Mouse (Mus musculus) bone marrow, adult 2 months (tissue): Measurements from ENCODE around the gene Snx20.

Source experiments
- CTCF ChIP-seq: fragments of 200-500 bp; IDR thresholded peaks from 2 replicates; pipeline ENCODE4 v1.5.1; 2011; ENCODE audit warnings: low read length, control low read depth; ENCODE audit not compliant: control insufficient read depth, insufficient read depth
- POLR2A ChIP-seq: fragments of 200-500 bp; IDR thresholded peaks from 2 replicates; pipeline ENCODE4 v1.6.1; 2011; ENCODE audit warnings: low read depth, mild to moderate bottlenecking, control low read depth, low read length, borderline replicate concordance; ENCODE audit not compliant: control insufficient read depth

DNA sequence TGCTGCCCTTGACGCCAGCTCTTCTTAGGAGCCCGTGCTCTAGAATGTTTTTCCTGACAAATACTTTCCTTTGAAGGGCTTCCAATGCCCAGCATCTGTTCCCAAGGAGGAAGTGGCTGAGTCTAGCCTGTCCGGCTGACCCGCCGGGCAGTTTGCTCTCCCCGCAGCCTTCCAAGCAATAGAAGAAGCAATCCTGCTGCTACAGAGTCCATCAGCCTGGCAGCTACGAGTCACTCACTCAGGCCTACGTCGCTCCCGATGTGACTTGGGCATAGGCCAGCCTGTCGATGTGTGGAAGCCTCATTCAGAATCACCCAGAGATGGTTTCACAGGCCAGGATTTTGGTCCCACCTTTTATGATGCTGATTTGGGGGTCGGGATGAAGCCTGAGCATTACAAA, 39.9 kb downstream of the Snx20 start:
- TF ChIP-seq POLR2A (no peak), CTCF (no peak)
